Mouse (Mus musculus): ENCODE measurements around the gene Cd99l2. TPM values are rescaled to one million over a fixed set of nuclear protein-coding genes. Genes with fewer than 3 reads are reported as not detected.

Cd99l2 gene
- polyA plus RNA-seq, 1 experiment from 2014 or later = 25.9 TPM

DNA sequence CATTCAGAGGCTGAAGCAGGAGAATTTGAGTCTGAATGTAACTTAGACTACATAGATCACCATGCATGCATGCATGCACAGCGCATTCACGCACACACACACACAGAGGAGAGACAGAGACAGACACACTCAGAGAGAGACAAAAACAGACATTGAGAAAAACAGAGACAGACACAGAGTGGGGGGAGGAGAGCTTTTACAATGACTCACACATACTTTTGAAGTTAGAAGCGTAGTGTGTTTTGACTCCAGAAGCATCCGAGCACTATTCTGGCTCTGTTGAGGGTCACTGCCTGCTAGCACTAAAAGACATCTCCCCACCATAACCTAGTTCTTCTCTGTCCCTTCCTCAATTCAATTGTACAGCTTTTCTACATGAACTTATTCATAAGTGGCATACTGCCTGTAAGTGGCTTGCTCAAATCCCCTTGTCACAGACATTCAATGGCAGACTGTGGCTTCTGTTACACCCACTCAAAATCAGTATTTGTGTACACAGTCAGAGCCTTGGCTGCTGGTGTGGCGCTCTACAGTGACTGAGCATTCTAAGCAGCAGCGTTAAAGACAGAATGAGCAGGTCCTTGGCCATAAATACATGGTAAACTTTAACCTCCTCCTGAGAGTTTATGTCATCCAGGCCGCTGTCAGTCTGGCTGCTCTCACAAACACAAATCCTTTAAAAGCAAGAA, 28.4 kb downstream of the Cd99l2 start:
- Histone ChIP-seq H3K4me1 (ENCODE audit: control insufficient read depth, insufficient read depth, low read length) (no peaks in the 10 kb centered on the region), H3K27me3 (ENCODE audit: control insufficient read depth, insufficient read depth, low read length) (no peaks in the 10 kb centered on the region), H3K9me3 (replicated peaks; ENCODE audit: control insufficient read depth, low read length) (no peaks in the 10 kb centered on the region), H3K27ac (replicated peaks; ENCODE audit: low read depth, low read length) (no peak overlapping the region), H3K36me3 (replicated peaks; ENCODE audit: control insufficient read depth, insufficient read depth, low read depth, low read length) (no peaks in the 10 kb centered on the region), H3K9ac (replicated peaks; ENCODE audit: low read length) (no peak overlapping the region), H3K4me2 (ENCODE audit: low read depth, low read length) (no peak overlapping the region), H3K4me3 (ENCODE audit: low read depth, low read length) (no peak overlapping the region)
- DNase-seq (ENCODE audit: low spot score) = no peak
- 80% methylated on average over 7 of the region's 7 CpGs for WGBS
- ATAC-seq (replicated peaks; ENCODE audit: insufficient number of reproducible peaks, low FRiP score, low TSS enrichment, low read depth) = no peak

GRCm38 (mm10) chrX:71456078-71456737, 36.4 kb downstream of the Cd99l2 start:
- Histone ChIP-seq H3K4me1 (ENCODE audit: control insufficient read depth, insufficient read depth, low read length) (no peaks in the 10 kb centered on the region), H3K9ac (replicated peaks; ENCODE audit: low read length) (no peak overlapping the region), H3K36me3 (replicated peaks; ENCODE audit: control insufficient read depth, insufficient read depth, low read depth, low read length) (no peaks in the 10 kb centered on the region), H3K4me2 (ENCODE audit: low read depth, low read length) (no peak overlapping the region), H3K9me3 (replicated peaks; ENCODE audit: control insufficient read depth, low read length) (no peaks in the 10 kb centered on the region), H3K27me3 (ENCODE audit: control insufficient read depth, insufficient read depth, low read length) (no peaks in the 10 kb centered on the region), H3K4me3 (ENCODE audit: low read depth, low read length) (no peak overlapping the region), H3K27ac (replicated peaks; ENCODE audit: low read depth, low read length) (no peak overlapping the region)
- DNase-seq (ENCODE audit: low spot score) (no peak), ATAC-seq (replicated peaks; ENCODE audit: insufficient number of reproducible peaks, low FRiP score, low TSS enrichment, low read depth) (no peak)
- WGBS = 88% methylated on average over 6 of the region's 6 CpGs

DNA sequence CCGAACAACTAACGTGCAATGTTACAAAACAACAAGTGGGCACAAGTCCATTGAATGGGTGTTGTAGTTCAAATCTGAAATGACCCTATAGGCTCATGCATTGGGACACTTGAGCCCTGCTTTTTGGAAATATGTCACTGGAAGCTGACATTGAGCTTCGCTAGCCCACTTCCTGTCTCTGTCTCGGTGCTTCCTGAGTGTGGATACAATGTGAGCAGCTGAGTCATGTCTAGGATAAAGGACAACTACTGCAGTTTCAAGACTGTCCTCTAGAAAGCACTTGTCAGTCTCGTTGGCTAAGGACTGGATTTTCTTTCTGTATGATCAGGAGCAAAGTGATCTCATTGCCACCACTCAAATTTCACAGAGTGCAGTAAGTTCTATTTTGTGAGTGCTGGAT, 49.7 kb downstream of the Cd99l2 start:
- Histone ChIP-seq H3K4me1 (ENCODE audit: control insufficient read depth, insufficient read depth, low read length) (no peaks in the 10 kb centered on the region), H3K4me2 (ENCODE audit: low read depth, low read length) (no peak overlapping the region), H3K4me3 (ENCODE audit: low read depth, low read length) (no peak overlapping the region), H3K36me3 (replicated peaks; ENCODE audit: control insufficient read depth, insufficient read depth, low read depth, low read length) (no peaks in the 10 kb centered on the region), H3K9me3 (replicated peaks; ENCODE audit: control insufficient read depth, low read length) (no peaks in the 10 kb centered on the region), H3K9ac (replicated peaks; ENCODE audit: low read length) (no peak overlapping the region), H3K27me3 (ENCODE audit: control insufficient read depth, insufficient read depth, low read length) (no peaks in the 10 kb centered on the region), H3K27ac (replicated peaks; ENCODE audit: low read depth, low read length) (no peak overlapping the region)
- 86% methylated on average over 5 of the region's 5 CpGs for WGBS
- ATAC-seq (replicated peaks; ENCODE audit: insufficient number of reproducible peaks, low FRiP score, low TSS enrichment, low read depth) (no peak), DNase-seq (ENCODE audit: low spot score) (no peak)

GRCm38 (mm10) chrX:71439473-71439872, 53.2 kb downstream of the Cd99l2 start:
- Histone ChIP-seq H3K27ac (replicated peaks; ENCODE audit: low read depth, low read length) (no peak overlapping the region), H3K36me3 (replicated peaks; ENCODE audit: control insufficient read depth, insufficient read depth, low read depth, low read length) (no peaks in the 10 kb centered on the region), H3K4me1 (ENCODE audit: control insufficient read depth, insufficient read depth, low read length) (no peaks in the 10 kb centered on the region), H3K4me3 (ENCODE audit: low read depth, low read length) (no peak overlapping the region), H3K27me3 (ENCODE audit: control insufficient read depth, insufficient read depth, low read length) (no peaks in the 10 kb centered on the region), H3K4me2 (ENCODE audit: low read depth, low read length) (no peak overlapping the region), H3K9me3 (replicated peaks; ENCODE audit: control insufficient read depth, low read length) (no peaks in the 10 kb centered on the region), H3K9ac (replicated peaks; ENCODE audit: low read length) (no peak overlapping the region)
- ATAC-seq (replicated peaks; ENCODE audit: insufficient number of reproducible peaks, low FRiP score, low TSS enrichment, low read depth) (no peak), DNase-seq (ENCODE audit: low spot score) (no peak)
- 78% methylated on average over 6 of the region's 6 CpGs for WGBS

DNA sequence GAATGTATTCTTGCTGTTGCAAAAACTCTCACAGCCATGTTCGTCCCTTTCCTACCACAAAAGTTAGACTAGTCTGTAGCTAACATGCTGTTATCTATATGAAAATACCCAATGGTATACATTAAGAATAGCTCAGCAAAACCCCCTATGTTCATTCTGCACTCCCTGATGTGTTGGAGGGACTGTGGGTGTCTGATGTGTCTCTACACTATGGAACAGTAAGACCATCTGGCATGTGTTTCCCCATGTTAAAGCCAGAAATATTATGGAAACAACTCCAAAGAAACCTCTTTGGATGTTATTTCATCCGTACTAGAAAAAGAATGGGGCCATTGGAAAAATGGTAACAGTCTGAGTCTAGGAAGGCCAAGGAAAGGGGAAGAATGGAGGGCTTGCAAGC, 57.1 kb downstream of the Cd99l2 start:
- Histone ChIP-seq H3K27me3 (ENCODE audit: control insufficient read depth, insufficient read depth, low read length) (no peaks in the 10 kb centered on the region), H3K4me1 (ENCODE audit: control insufficient read depth, insufficient read depth, low read length) (no peaks in the 10 kb centered on the region), H3K4me2 (ENCODE audit: low read depth, low read length) (no peak overlapping the region), H3K9ac (replicated peaks; ENCODE audit: low read length) (no peak overlapping the region), H3K9me3 (replicated peaks; ENCODE audit: control insufficient read depth, low read length) (no peaks in the 10 kb centered on the region), H3K36me3 (replicated peaks; ENCODE audit: control insufficient read depth, insufficient read depth, low read depth, low read length) (no peaks in the 10 kb centered on the region), H3K27ac (replicated peaks; ENCODE audit: low read depth, low read length) (no peak overlapping the region), H3K4me3 (ENCODE audit: low read depth, low read length) (no peak overlapping the region)
- DNase-seq (ENCODE audit: low spot score) (no peak), ATAC-seq (replicated peaks; ENCODE audit: insufficient number of reproducible peaks, low FRiP score, low TSS enrichment, low read depth) (no peak)
- 86% methylated on average over 2 of the region's 2 CpGs for WGBS

- H3K9me3 ChIP-seq (replicated peaks; ENCODE audit: control insufficient read depth, low read length) = no peaks in the 10 kb centered on the region
- ATAC-seq (replicated peaks; ENCODE audit: insufficient number of reproducible peaks, low FRiP score, low TSS enrichment, low read depth) (no peak), DNase-seq (ENCODE audit: low spot score) (peak; percentile 0)
- H3K4me2 ChIP-seq (ENCODE audit: low read depth, low read length) = no peak overlapping the region
- H3K4me3 ChIP-seq (ENCODE audit: low read depth, low read length) = no peak overlapping the region
- WGBS = 48% methylated on average over 8 of the region's 8 CpGs
- H3K36me3 ChIP-seq (replicated peaks; ENCODE audit: control insufficient read depth, insufficient read depth, low read depth, low read length) = no peaks in the 10 kb centered on the region
- H3K27me3 ChIP-seq (ENCODE audit: control insufficient read depth, insufficient read depth, low read length) = no peaks in the 10 kb centered on the region
- no peaks in the 10 kb centered on the region for H3K4me1 ChIP-seq (ENCODE audit: control insufficient read depth, insufficient read depth, low read length)
- no peak overlapping the region for H3K27ac ChIP-seq (replicated peaks; ENCODE audit: low read depth, low read length)
- H3K9ac ChIP-seq (replicated peaks; ENCODE audit: low read length) = no peak overlapping the region
Observed at GRCm38 (mm10) chrX:71434860-71435259, 57.8 kb downstream of the Cd99l2 start.

DNA sequence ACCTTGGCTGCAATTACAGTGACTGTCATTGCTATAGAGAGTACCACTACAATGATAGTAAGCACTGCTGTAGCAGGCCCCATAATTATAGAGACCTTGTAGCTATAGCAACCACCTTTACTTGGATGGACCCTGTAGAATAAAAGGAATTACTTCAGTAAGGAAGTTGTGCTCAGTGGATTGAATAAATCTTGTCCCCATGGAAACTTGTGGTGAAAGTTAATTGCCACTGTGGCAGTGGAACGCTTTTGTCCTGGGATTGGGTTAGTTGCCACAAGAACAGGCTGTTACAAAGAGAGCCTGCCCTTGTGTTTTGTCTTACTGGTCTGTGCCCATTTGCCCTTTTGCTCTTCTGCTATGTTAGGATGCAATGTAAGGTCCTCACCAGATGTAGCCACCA, 58.2 kb downstream of the Cd99l2 start:
- WGBS = 67% methylated on average over 1 of the region's 1 CpGs
- ATAC-seq (replicated peaks; ENCODE audit: insufficient number of reproducible peaks, low FRiP score, low TSS enrichment, low read depth) (no peak), DNase-seq (ENCODE audit: low spot score) (no peak)
- Histone ChIP-seq H3K27ac (replicated peaks; ENCODE audit: low read depth, low read length) (no peak overlapping the region), H3K4me1 (ENCODE audit: control insufficient read depth, insufficient read depth, low read length) (no peaks in the 10 kb centered on the region), H3K4me3 (ENCODE audit: low read depth, low read length) (no peak overlapping the region), H3K27me3 (ENCODE audit: control insufficient read depth, insufficient read depth, low read length) (no peaks in the 10 kb centered on the region), H3K36me3 (replicated peaks; ENCODE audit: control insufficient read depth, insufficient read depth, low read depth, low read length) (no peaks in the 10 kb centered on the region), H3K9ac (replicated peaks; ENCODE audit: low read length) (no peak overlapping the region), H3K9me3 (replicated peaks; ENCODE audit: control insufficient read depth, low read length) (no peaks in the 10 kb centered on the region), H3K4me2 (ENCODE audit: low read depth, low read length) (no peak overlapping the region)

GRCm38 (mm10) chrX:71430900-71431299, 61.7 kb downstream of the Cd99l2 start:
- no peak for DNase-seq (ENCODE audit: low spot score)
- Histone ChIP-seq H3K9ac (replicated peaks; ENCODE audit: low read length) (no peak overlapping the region), H3K4me3 (ENCODE audit: low read depth, low read length) (no peak overlapping the region), H3K4me1 (ENCODE audit: control insufficient read depth, insufficient read depth, low read length) (no peaks in the 10 kb centered on the region), H3K36me3 (replicated peaks; ENCODE audit: control insufficient read depth, insufficient read depth, low read depth, low read length) (no peaks in the 10 kb centered on the region), H3K27ac (replicated peaks; ENCODE audit: low read depth, low read length) (no peak overlapping the region), H3K9me3 (replicated peaks; ENCODE audit: control insufficient read depth, low read length) (no peaks in the 10 kb centered on the region), H3K4me2 (ENCODE audit: low read depth, low read length) (no peak overlapping the region), H3K27me3 (ENCODE audit: control insufficient read depth, insufficient read depth, low read length) (no peaks in the 10 kb centered on the region)
- 81% methylated on average over 5 of the region's 5 CpGs for WGBS
- ATAC-seq (replicated peaks; ENCODE audit: insufficient number of reproducible peaks, low FRiP score, low TSS enrichment, low read depth) = no peak
